Mouse (Mus musculus): ENCODE results near the gene Atp6v1f.

DNA sequence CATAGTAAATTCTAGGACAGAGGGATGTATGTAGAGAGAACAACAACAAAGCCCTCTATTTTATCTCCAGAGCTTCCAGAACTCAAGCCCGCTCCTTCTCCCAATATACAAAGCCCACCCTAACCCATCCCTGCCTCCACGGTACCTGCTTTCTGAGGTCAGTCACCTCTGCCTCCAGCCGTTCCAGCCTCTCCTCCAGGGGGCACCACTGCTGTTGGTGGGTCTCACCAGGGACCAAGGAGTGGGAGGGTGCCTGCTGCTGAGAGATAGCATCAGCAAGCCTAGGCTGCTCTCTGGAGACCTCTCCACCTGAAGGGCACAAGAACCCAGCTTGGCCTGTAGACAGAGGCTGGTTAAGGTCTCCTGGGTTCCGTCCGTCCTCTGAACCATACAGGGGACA lies 38.0 kb downstream of the Atp6v1f start:
- TF ChIP-seq POLR2A (IDR thresholded peaks at IDR 0.05; ENCODE audit: control insufficient read depth, extremely low read depth, insufficient read depth, low read length, poor library complexity) (no peak), CTCF (IDR thresholded peaks at IDR 0.05; ENCODE audit: borderline replicate concordance, control insufficient read depth, extremely low read depth, insufficient read depth, low read length, poor library complexity) (0 out of 2 replicates have a peak, but pooled peaks have one; percentile 23)
